Mouse (Mus musculus) intestine, embryonic 14.5 days (tissue): ENCODE data around the gene Atg7. TPM values are rescaled to one million over a fixed set of nuclear protein-coding genes. Genes with fewer than 3 reads are reported as not detected.

Experiments
- ATAC-seq: fragments of 200-750 bp; cut with Nextera tagmentation; replicated peaks from 2 replicates; pipeline ENCODE4 v1.8.0; 2017; ENCODE audit warnings: low read depth, moderate number of reproducible peaks, moderate TSS enrichment, moderate library complexity; ENCODE audit not compliant: low FRiP score, low TSS enrichment
- DNase-seq: peaks from one replicate; pipeline ENCODE4 v3.0.0-alpha.2; 2018; ENCODE audit warnings: low spot score
- H3K27ac ChIP-seq: fragments of 300-500 bp; sonication (generic); 2 replicates; pipeline ENCODE4 v1.5.1; 2014; ENCODE audit warnings: low read depth, mild to moderate bottlenecking, control low read depth
- H3K27me3 ChIP-seq: fragments of 300-500 bp; sonication (generic); replicated peaks from 2 replicates; pipeline ENCODE4 v1.6.1; 2014; ENCODE audit warnings: low read length, control low read depth; ENCODE audit not compliant: control insufficient read depth, insufficient read depth
- H3K36me3 ChIP-seq: fragments of 300-500 bp; sonication (generic); 2 replicates; pipeline ENCODE4 v1.6.1; 2014; ENCODE audit warnings: low read length, control low read depth; ENCODE audit not compliant: control insufficient read depth, insufficient read depth
- H3K4me1 ChIP-seq: fragments of 300-500 bp; sonication (generic); replicated peaks from 2 replicates; pipeline ENCODE4 v1.6.1; 2014; ENCODE audit warnings: low read length, control low read depth, mixed read lengths; ENCODE audit not compliant: control insufficient read depth, insufficient read depth
- H3K4me2 ChIP-seq: fragments of 300-500 bp; sonication (generic); 2 replicates; pipeline ENCODE4 v1.6.1; 2014; ENCODE audit warnings: low read length
- H3K4me3 ChIP-seq: fragments of 300-500 bp; sonication (generic); 2 replicates; pipeline ENCODE4 v1.5.1; 2014; ENCODE audit warnings: low read depth, low read length, control low read depth, mixed read lengths
- H3K9ac ChIP-seq: fragments of 300-500 bp; sonication (generic); 2 replicates; pipeline ENCODE4 v1.6.1; 2014; ENCODE audit warnings: mild to moderate bottlenecking, low read length
- H3K9me3 ChIP-seq: fragments of 300-500 bp; sonication (generic); 2 replicates; pipeline ENCODE4 v1.6.1; 2016; ENCODE audit warnings: low read length, control low read depth; ENCODE audit not compliant: control insufficient read depth
- whole genome bisulfite sequencing: fragments of 180-500 bp; shearing (Covaris S2); extraction: QIAGEN DNeasy Blood & Tissue Kit; methylation state at CpG from one replicate; pipeline ENCODE4 v1.1.7; 2014; 5-methylcytosine and 5-hydroxymethylcytosine counted together
- polyA plus RNA-seq: library from polyadenylated mRNA; unstranded; fragments of >200 nt; fragmentation: Nextera tagmentation; extraction: Ambion mirVana; gene quantifications from 2 replicates; pipeline ENCODE4 v1.2.1, GENCODE M21; 2014

The Atg7 gene
- polyA plus RNA-seq, 1 experiment from 2014 or later: 22.8 TPM

DNA sequence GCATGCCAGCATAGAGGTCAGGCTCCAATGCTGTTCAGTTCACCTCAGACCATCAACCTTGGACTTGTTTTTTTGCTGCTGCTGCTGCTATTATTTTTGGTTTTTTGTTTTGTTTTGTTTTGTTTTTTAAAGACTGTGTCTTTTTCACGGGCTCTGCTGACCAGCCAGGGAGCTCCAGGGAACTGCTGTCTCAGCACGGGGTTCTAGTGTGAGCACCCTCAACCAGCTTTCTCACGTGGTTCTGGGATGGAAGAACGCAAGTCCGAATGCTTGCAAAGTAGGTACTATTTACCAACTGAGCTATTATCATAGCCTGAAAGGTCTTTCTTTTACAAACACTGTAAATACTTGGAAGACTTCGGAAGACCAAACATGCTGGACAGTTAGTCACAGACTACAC, 233.6 kb downstream of the Atg7 start:
- no peaks in the 10 kb centered on the region for H3K9me3 ChIP-seq
- DNase-seq (no peak), ATAC-seq (no peak)
- no peak overlapping the region for H3K9ac ChIP-seq
- peaks cover 78% of the 10 kb centered on the region for H3K4me1 ChIP-seq
- no peak overlapping the region for H3K4me2 ChIP-seq
- H3K27ac ChIP-seq: peak overlapping the region; percentile 97; the same call in 1 of the 2 replicates
- no peaks in the 10 kb centered on the region for H3K27me3 ChIP-seq
- H3K4me3 ChIP-seq: no peak overlapping the region
- 0 out of 2 replicates have a peak, but pooled peaks cover 2% of the 10 kb centered on the region for H3K36me3 ChIP-seq
- 61% methylated on average over 6 of the region's 6 CpGs for WGBS

DNA sequence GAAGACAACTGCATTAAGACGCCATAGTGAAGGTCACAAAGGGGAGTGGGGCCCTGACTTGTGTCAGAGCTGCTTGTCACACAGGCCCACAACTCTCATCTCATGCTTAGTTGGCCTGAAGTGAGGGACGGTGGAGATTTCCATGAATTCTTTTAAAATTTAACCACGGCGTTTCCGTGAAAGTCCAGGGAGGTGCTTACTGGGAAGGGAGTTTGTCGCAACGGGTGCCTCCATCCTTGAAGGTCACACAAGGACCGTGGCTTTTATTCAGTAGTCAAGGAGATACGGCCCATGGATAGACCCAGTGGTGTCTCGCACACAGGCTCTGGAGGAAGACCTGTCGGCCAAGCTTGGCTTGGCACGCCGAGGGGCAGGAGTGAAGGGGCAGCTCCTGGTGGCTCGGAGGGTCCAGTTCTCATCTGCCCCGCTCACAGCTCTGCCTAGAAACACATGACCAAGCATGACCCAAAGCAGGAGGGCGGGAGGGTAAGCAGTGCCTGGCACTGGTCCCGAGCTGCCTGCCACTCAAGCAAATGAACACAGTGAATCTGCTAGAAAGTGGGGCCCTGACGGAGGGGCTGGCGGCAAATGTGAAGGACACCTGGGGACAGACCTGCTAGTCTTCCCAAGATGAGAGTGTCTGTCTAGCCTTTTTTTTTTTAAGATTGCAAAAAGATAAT, 236.1 kb downstream of the Atg7 start:
- peaks cover 85% of the 10 kb centered on the region for H3K4me1 ChIP-seq
- 69% methylated on average over 19 of the region's 19 CpGs for WGBS
- no peak overlapping the region for H3K4me2 ChIP-seq
- ATAC-seq: no peak
- no peaks in the 10 kb centered on the region for H3K9me3 ChIP-seq
- DNase-seq: no peak
- H3K36me3 ChIP-seq: 0 out of 2 replicates have a peak, but pooled peaks cover 2% of the 10 kb centered on the region
- H3K27ac ChIP-seq: no peak overlapping the region
- no peak overlapping the region for H3K4me3 ChIP-seq
- H3K27me3 ChIP-seq: no peaks in the 10 kb centered on the region
- no peak overlapping the region for H3K9ac ChIP-seq

GRCm38 (mm10) chr6:114880798-114881197, 237.9 kb downstream of the Atg7 start:
- Histone ChIP-seq H3K36me3 (peaks cover 19% of the 10 kb centered on the region), H3K27ac (0 out of 2 replicates have a peak overlapping the region, but pooled peaks have one; percentile 7), H3K4me1 (peaks cover 71% of the 10 kb centered on the region), H3K9ac (no peak overlapping the region), H3K27me3 (no peaks in the 10 kb centered on the region), H3K9me3 (no peaks in the 10 kb centered on the region), H3K4me3 (no peak overlapping the region), H3K4me2 (no peak overlapping the region)
- no peak for DNase-seq
- ATAC-seq: no peak
- WGBS: 46% methylated on average over 4 of the region's 4 CpGs

- Histone ChIP-seq H3K27ac (peak overlapping the region; percentile 82), H3K27me3 (no peaks in the 10 kb centered on the region), H3K36me3 (peaks cover 19% of the 10 kb centered on the region), H3K4me1 (peaks cover 59% of the 10 kb centered on the region), H3K4me2 (peak overlapping the region; percentile 14), H3K9ac (no peak overlapping the region; the same call in 1 of the 2 replicates), H3K9me3 (no peaks in the 10 kb centered on the region), H3K4me3 (no peak overlapping the region)
- WGBS: 52% methylated on average over 5 of the region's 5 CpGs
- DNase-seq: no peak
- no peak for ATAC-seq
Observed at GRCm38 (mm10) chr6:114882212-114882611, 239.3 kb downstream of the Atg7 start.

GRCm38 (mm10) chr6:114882675-114883074, 239.8 kb downstream of the Atg7 start:
- Histone ChIP-seq H3K36me3 (peaks cover 21% of the 10 kb centered on the region), H3K4me1 (peaks cover 58% of the 10 kb centered on the region), H3K27me3 (no peaks in the 10 kb centered on the region), H3K4me3 (no peak overlapping the region), H3K9ac (peak overlapping the region; percentile 15), H3K9me3 (no peaks in the 10 kb centered on the region), H3K4me2 (peak overlapping the region; percentile 14), H3K27ac (peak overlapping the region; percentile 82)
- ATAC-seq (no peak), DNase-seq (peak; percentile 62)
- 25% methylated on average over 7 of the region's 7 CpGs for WGBS

DNA sequence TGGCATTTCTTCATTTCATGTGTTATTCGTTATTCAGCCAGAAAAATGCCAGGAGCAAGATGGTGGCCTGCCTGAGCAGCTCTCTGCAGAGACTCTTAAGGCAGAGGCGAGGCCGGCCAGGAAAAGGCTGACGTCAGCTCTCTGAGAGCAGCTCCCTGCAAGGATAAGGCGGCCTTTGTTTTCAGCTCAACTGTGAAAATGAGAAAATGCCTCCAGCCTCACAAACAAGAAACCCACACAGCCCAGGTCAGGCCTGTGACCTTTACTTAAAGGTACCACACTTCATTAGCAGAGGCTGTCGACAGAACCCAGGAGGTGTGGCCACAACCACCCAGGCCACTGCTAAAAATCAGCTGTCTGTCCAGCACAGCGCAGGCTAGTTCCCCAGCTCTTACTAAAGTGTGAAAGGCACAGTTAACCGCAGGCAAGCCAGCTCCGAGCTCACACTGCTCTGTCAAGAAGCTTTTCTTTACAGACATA, 240.4 kb downstream of the Atg7 start:
- Histone ChIP-seq H3K4me2 (peak overlapping the region; percentile 14), H3K9me3 (no peaks in the 10 kb centered on the region), H3K36me3 (peaks cover 23% of the 10 kb centered on the region), H3K4me3 (no peak overlapping the region), H3K9ac (peak overlapping the region; percentile 15; the same call in 1 of the 2 replicates), H3K27ac (peak overlapping the region; percentile 82), H3K4me1 (peaks cover 58% of the 10 kb centered on the region), H3K27me3 (no peaks in the 10 kb centered on the region)
- peak; percentile 81 for DNase-seq
- peak; percentile 71 for ATAC-seq
- WGBS: 6% methylated on average over 9 of the region's 9 CpGs

- peaks cover 55% of the 10 kb centered on the region for H3K4me1 ChIP-seq
- H3K9ac ChIP-seq: no peak overlapping the region
- no peak overlapping the region for H3K4me3 ChIP-seq
- no peak overlapping the region for H3K27ac ChIP-seq
- DNase-seq: no peak
- no peak overlapping the region for H3K4me2 ChIP-seq
- 78% methylated on average over 5 of the region's 5 CpGs for WGBS
- ATAC-seq: no peak
- no peaks in the 10 kb centered on the region for H3K9me3 ChIP-seq
- H3K27me3 ChIP-seq: no peaks in the 10 kb centered on the region
- H3K36me3 ChIP-seq: peaks cover 22% of the 10 kb centered on the region
Observed at GRCm38 (mm10) chr6:114885129-114885528, 242.2 kb downstream of the Atg7 start.

- no peak for DNase-seq
- 89% methylated on average over 6 of the region's 6 CpGs for WGBS
- no peaks in the 10 kb centered on the region for H3K27me3 ChIP-seq
- peaks cover 26% of the 10 kb centered on the region for H3K36me3 ChIP-seq
- peaks cover 56% of the 10 kb centered on the region for H3K4me1 ChIP-seq
- H3K9me3 ChIP-seq: no peaks in the 10 kb centered on the region
- H3K4me2 ChIP-seq: no peak overlapping the region
- H3K4me3 ChIP-seq: no peak overlapping the region
- ATAC-seq: no peak
- H3K9ac ChIP-seq: no peak overlapping the region
- H3K27ac ChIP-seq: no peak overlapping the region
Observed at GRCm38 (mm10) chr6:114886012-114886411, 243.1 kb downstream of the Atg7 start.
